Mouse (Mus musculus) liver, embryonic 12.5 days (tissue): ENCODE results near the gene Gm10392. TPM values are rescaled to one million over a fixed set of nuclear protein-coding genes. Genes with fewer than 3 reads are reported as not detected.

ENCODE experiments used
- ATAC-seq: fragments of 200-750 bp; cut with Nextera tagmentation; 2 replicates; pipeline ENCODE4 v1.8.0; 2017; ENCODE audit warnings: moderate number of reproducible peaks, mild to moderate bottlenecking, moderate library complexity
- H3K27ac ChIP-seq: fragments of 300-500 bp; sonication (generic); 2 replicates; pipeline ENCODE4 v1.5.1; 2016; ENCODE audit warnings: mild to moderate bottlenecking
- H3K27me3 ChIP-seq: fragments of 300-500 bp; sonication (generic); replicated peaks from 2 replicates; pipeline ENCODE4 v1.6.1; 2016; ENCODE audit warnings: mild to moderate bottlenecking, moderate library complexity
- H3K36me3 ChIP-seq: fragments of 300-500 bp; sonication (generic); 2 replicates; pipeline ENCODE4 v1.6.1; 2016; ENCODE audit warnings: mild to moderate bottlenecking, moderate library complexity
- H3K4me1 ChIP-seq: fragments of 300-500 bp; sonication (generic); 2 replicates; pipeline ENCODE4 v1.6.1; 2016
- H3K4me2 ChIP-seq: fragments of 300-500 bp; sonication (generic); 2 replicates; pipeline ENCODE4 v1.6.1; 2016; ENCODE audit warnings: mild to moderate bottlenecking, moderate library complexity
- H3K4me3 ChIP-seq: fragments of 300-500 bp; sonication (generic); 2 replicates; pipeline ENCODE4 v1.5.1; 2016; ENCODE audit warnings: mild to moderate bottlenecking, moderate library complexity
- H3K9ac ChIP-seq: fragments of 300-500 bp; sonication (generic); 2 replicates; pipeline ENCODE4 v1.6.1; 2016; ENCODE audit warnings: mild to moderate bottlenecking, moderate library complexity
- H3K9me3 ChIP-seq: fragments of 300-500 bp; sonication (generic); replicated peaks from 2 replicates; pipeline ENCODE4 v1.6.1; 2016; ENCODE audit warnings: mild to moderate bottlenecking, moderate library complexity
- WGBS: fragments of 180-500 bp; shearing (Covaris S2); methylation state at CpG from one replicate; pipeline ENCODE4 v1.1.7; 2016; ENCODE audit not compliant: insufficient replicate concordance; 5-methylcytosine and 5-hydroxymethylcytosine counted together
- polyA plus RNA-seq: library from polyadenylated mRNA; unstranded; fragments of >200 nt; fragmentation: Nextera tagmentation; extraction: Ambion mirVana; gene quantifications from 2 replicates; pipeline ENCODE4 v1.2.1, GENCODE M21; 2016

Gene Gm10392
- polyA plus RNA-seq, 1 experiment from 2014 or later = 0.19 TPM

DNA sequence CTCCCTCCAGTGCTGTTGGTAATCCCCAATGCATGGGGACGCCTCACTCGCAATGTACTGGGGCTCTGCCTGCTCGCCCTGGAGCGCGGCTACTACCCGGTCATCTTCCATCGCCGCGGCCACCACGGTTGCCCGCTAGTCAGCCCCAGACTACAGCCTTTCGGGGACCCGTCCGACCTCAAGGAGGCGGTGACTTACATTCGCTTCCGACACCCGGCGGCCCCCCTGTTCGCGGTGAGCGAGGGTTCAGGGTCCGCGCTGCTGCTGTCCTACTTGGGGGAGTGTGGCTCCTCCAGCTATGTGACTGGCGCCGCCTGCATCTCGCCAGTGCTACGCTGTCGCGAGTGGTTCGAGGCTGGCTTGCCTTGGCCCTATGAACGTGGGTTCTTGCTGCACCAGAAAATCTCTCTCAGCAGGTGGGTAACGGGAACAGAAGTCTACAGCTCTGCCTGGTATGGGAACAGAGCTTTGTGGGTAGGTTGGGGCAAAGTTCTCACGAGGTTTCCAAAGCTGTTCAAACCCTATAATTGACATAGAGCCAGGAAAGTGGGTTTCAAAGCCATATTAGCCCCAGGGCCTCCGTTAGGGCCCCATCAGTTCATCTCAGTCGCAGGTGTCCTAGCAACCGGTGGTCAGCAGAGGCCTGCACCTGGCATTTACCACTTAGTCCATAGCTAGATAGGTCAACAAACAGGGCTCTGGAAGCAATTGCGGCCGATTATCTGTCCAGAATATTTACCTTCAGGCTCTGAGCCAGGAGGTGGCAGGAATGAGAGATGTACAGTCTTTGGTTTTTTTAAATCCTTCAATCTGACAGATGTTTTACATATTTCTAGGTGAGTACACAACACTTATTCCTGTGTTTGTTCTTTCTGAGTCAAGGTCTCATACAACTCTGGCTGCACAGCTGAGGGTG is 3.1 kb downstream of the Gm10392 start, which contains the start of gene Trp53i13:
Gene Trp53i13 (minus strand): TSS at position 344 of the 916 bp plus-strand sequence.
- Histone ChIP-seq H3K27ac (peak within 1 kb of the TSS; percentile 69), H3K9me3 (no peaks in the 10 kb centered on the region), H3K4me2 (peak within 1 kb of the TSS; percentile 97), H3K27me3 (peaks cover 55% of the 10 kb centered on the region), H3K4me3 (peak within 1 kb of the TSS; percentile 72), H3K36me3 (no peaks in the 10 kb centered on the region), H3K4me1 (peaks cover 66% of the 10 kb centered on the region), H3K9ac (peak within 1 kb of the TSS; percentile 67)
- 13% methylated on average over 39 of the region's 39 CpGs for WGBS
- ATAC-seq = no peak

- no peaks in the 10 kb centered on the region for H3K9me3 ChIP-seq
- peak within 1 kb of the TSS; percentile 74 for H3K9ac ChIP-seq
- peak within 1 kb of the TSS; percentile 69 for H3K27ac ChIP-seq
- peaks cover 62% of the 10 kb centered on the region for H3K4me1 ChIP-seq
- H3K4me3 ChIP-seq = peak within 1 kb of the TSS; percentile 72
- H3K36me3 ChIP-seq = no peaks in the 10 kb centered on the region
- ATAC-seq = peak; percentile 51
- H3K4me2 ChIP-seq = peak within 1 kb of the TSS; percentile 97
- under 1% methylated on average over 72 of the region's 72 CpGs for WGBS
- peaks cover 55% of the 10 kb centered on the region for H3K27me3 ChIP-seq
Observed at GRCm38 (mm10) chr11:77514832-77515636, 4.0 kb downstream of the Gm10392 start, which contains the start of gene Abhd15. Gene Abhd15 (plus strand): TSS chr11:77515121.

- Histone ChIP-seq H3K4me1 (peaks cover 56% of the 10 kb centered on the region), H3K36me3 (no peaks in the 10 kb centered on the region), H3K27me3 (peaks cover 53% of the 10 kb centered on the region), H3K27ac (peak overlapping the region; percentile 69), H3K4me2 (peak overlapping the region; percentile 97), H3K4me3 (peak overlapping the region; percentile 72), H3K9me3 (no peaks in the 10 kb centered on the region), H3K9ac (peak overlapping the region; percentile 67)
- ATAC-seq = peak; percentile 53
- WGBS = 3% methylated on average over 19 of the region's 19 CpGs
Observed at GRCm38 (mm10) chr11:77514281-77514831, 4.6 kb downstream of the Gm10392 start.

DNA sequence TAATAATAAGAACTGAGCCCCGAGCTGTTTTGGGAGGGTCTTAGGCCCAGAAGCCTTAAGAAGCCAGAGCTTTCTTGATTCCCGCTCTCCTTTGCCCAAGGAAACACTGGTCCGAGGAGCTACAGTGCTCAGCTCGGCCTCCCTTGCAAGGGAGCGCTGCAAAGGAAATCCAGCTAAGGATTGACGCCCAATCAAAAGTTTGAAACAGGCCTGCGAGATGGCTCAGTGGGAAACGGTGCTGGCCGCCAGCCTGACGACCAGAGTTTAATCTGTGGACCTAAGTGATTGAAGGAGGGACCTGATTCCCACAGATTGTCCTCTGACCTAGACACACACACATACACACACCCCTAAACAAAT is 5.2 kb downstream of the Gm10392 start:
- Histone ChIP-seq H3K27me3 (peaks cover 47% of the 10 kb centered on the region), H3K27ac (peak overlapping the region; percentile 50), H3K4me3 (peak overlapping the region; percentile 72), H3K36me3 (no peaks in the 10 kb centered on the region), H3K9me3 (no peaks in the 10 kb centered on the region), H3K4me2 (peak overlapping the region; percentile 97), H3K9ac (peak overlapping the region; percentile 74), H3K4me1 (peaks cover 54% of the 10 kb centered on the region)
- no peak for ATAC-seq
- 10% methylated on average over 10 of the region's 10 CpGs for WGBS

- Histone ChIP-seq H3K9ac (peak overlapping the region; percentile 74), H3K4me1 (peaks cover 53% of the 10 kb centered on the region), H3K36me3 (no peaks in the 10 kb centered on the region), H3K4me3 (peak overlapping the region; percentile 72), H3K27ac (peak overlapping the region; percentile 83), H3K4me2 (peak overlapping the region; percentile 97), H3K9me3 (no peaks in the 10 kb centered on the region), H3K27me3 (peaks cover 41% of the 10 kb centered on the region)
- ATAC-seq = peak; percentile 80
- under 1% methylated on average over 65 of the region's 84 CpGs for WGBS
Observed at GRCm38 (mm10) chr11:77512891-77513810, 5.8 kb downstream of the Gm10392 start.

- Histone ChIP-seq H3K27me3 (peaks cover 23% of the 10 kb centered on the region), H3K4me2 (no peak overlapping the region), H3K9ac (no peak overlapping the region), H3K9me3 (no peaks in the 10 kb centered on the region), H3K36me3 (peaks cover 13% of the 10 kb centered on the region), H3K4me3 (no peak overlapping the region), H3K27ac (no peak overlapping the region), H3K4me1 (peaks cover 46% of the 10 kb centered on the region)
- 69% methylated on average over 5 of the region's 5 CpGs for WGBS
- ATAC-seq = no peak
Observed at GRCm38 (mm10) chr11:77511336-77511735, 7.7 kb downstream of the Gm10392 start.

- ATAC-seq = peak; percentile 62
- WGBS = 23% methylated on average over 49 of the region's 49 CpGs
Observed at GRCm38 (mm10) chr11:77508068-77509021, 10.7 kb downstream of the Gm10392 start.

GRCm38 (mm10) chr11:77507426-77507825 is 11.6 kb downstream of the Gm10392 start:
- Histone ChIP-seq H3K27me3 (no peaks in the 10 kb centered on the region), H3K9ac (no peak overlapping the region), H3K4me2 (no peak overlapping the region), H3K36me3 (peaks cover 52% of the 10 kb centered on the region), H3K9me3 (no peaks in the 10 kb centered on the region), H3K4me3 (no peak overlapping the region), H3K27ac (no peak overlapping the region), H3K4me1 (peaks cover 14% of the 10 kb centered on the region)
- WGBS = 65% methylated on average over 4 of the region's 4 CpGs
- ATAC-seq = no peak

More at GRCm38 (mm10) chr11:77508068-77509021, 10.7 kb downstream of the Gm10392 start:
- Histone ChIP-seq H3K27ac (no peak overlapping the region), H3K27me3 (no peaks in the 10 kb centered on the region), H3K4me3 (peak overlapping the region; percentile 37), H3K4me1 (peaks cover 18% of the 10 kb centered on the region), H3K36me3 (peaks cover 43% of the 10 kb centered on the region), H3K9me3 (no peaks in the 10 kb centered on the region), H3K4me2 (peak overlapping the region; percentile 73), H3K9ac (peak overlapping the region; percentile 55; the same call in 1 of the 2 replicates)

DNA sequence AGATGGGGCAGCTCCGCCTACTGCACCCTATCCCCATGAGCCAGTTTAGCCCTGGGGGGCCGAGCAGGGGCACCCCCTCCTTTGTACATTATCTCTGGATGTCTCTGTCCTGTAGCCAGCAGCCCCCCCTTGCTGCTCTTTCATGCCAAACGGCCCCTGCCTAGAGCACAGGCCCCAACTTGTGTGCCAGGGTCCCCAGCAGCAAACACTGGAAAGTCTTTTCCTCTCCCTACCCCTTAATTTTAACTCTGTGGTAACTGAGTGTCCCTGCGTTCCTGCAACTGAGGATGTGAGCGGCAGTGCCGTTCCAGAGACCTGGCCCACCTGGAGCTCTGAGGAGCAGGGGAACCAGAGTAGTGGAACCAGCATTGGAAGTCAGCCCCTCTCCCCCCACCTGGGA is 12.1 kb downstream of the Gm10392 start:
- Histone ChIP-seq H3K27ac (no peak overlapping the region), H3K9me3 (no peaks in the 10 kb centered on the region), H3K36me3 (peaks cover 56% of the 10 kb centered on the region), H3K27me3 (no peaks in the 10 kb centered on the region), H3K4me3 (no peak overlapping the region), H3K4me1 (peaks cover 10% of the 10 kb centered on the region), H3K9ac (no peak overlapping the region), H3K4me2 (no peak overlapping the region)
- no peak for ATAC-seq
- 81% methylated on average over 6 of the region's 6 CpGs for WGBS

DNA sequence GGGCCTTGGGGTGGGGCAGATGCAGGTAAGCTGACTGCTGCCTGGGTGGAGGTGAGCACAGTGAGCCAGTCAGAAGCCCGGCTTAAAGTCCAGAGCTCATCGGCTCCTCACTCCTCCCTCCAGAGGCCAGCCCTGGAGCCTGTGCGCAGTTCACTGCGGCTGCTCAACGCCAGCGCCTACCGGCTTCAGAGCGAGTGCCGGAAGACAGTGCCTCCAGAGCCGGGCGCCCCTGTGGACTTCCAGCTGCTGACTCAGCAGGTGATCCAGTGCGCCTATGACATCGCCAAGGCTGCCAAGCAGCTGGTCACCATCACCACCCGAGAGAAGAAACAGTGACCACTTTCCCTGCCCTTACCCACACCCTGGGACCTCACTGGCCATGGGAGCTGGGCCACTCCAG is 12.7 kb downstream of the Gm10392 start:
- Histone ChIP-seq H3K4me2 (no peak overlapping the region), H3K27me3 (no peaks in the 10 kb centered on the region)
- ATAC-seq = no peak

More for the DNA sequence above, 12.7 kb downstream of the Gm10392 start:
- H3K4me1 ChIP-seq = peaks cover 11% of the 10 kb centered on the region
- WGBS = 88% methylated on average over 14 of the region's 14 CpGs
- peaks cover 58% of the 10 kb centered on the region for H3K36me3 ChIP-seq
- no peak overlapping the region for H3K9ac ChIP-seq
- no peaks in the 10 kb centered on the region for H3K9me3 ChIP-seq
- H3K4me3 ChIP-seq = no peak overlapping the region
- no peak overlapping the region for H3K27ac ChIP-seq
